Mouse (Mus musculus) Muller cell, postnatal 12 days (primary cell): ENCODE measurements around the gene Unc5b.
A peak's percentile ranks its signal among the peaks of the same experiment; 100 is the strongest.

Experiments used
- DNase-seq: peaks from one replicate; pipeline ENCODE4 v3.0.0-alpha.2; 2015; ENCODE audit errors: inconsistent ontology term

Unc5b gene

DNA sequence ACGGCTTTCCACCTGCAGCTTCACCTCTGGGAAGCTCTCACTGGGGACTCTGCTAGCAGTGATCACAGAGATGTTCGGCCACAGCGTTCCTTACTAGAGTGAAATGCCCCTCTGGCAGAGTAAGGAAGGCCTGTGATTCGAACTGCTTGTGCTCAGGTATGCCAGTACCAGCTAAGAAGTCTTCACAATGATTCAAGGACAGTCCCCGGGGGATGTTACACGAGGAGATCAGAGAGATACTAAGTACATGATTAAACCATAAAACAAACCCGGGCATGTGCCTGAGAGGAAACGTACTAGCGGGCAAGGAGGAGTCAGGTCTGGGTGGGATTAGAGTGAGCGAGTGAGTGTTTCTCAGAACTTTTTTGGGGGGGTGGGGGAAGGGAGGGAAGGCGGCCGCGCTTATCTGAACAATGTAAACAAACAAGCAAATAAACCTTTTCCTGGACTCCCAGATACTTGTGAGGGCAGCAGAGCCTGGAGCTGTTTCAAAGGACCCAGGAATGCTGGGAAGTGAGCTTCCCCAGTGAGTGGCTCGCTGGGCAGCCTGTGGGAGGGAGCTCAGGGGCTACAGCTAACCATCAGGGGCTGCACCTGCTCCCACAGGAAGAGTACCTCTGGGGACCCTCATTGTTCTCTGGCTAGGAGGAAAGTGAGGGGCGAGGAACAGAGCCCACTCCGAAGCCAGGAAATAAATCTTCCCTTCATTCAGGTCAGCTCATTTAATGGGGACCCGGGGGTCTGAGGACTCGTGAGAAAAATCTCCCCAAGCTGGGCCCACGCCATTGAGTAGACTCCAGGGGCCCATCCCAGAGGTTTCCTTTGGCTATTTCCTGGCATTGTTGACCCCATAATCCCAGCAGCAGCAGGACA lies 30.9 kb downstream of the Unc5b start:
- DNase-seq, result no peak

DNA sequence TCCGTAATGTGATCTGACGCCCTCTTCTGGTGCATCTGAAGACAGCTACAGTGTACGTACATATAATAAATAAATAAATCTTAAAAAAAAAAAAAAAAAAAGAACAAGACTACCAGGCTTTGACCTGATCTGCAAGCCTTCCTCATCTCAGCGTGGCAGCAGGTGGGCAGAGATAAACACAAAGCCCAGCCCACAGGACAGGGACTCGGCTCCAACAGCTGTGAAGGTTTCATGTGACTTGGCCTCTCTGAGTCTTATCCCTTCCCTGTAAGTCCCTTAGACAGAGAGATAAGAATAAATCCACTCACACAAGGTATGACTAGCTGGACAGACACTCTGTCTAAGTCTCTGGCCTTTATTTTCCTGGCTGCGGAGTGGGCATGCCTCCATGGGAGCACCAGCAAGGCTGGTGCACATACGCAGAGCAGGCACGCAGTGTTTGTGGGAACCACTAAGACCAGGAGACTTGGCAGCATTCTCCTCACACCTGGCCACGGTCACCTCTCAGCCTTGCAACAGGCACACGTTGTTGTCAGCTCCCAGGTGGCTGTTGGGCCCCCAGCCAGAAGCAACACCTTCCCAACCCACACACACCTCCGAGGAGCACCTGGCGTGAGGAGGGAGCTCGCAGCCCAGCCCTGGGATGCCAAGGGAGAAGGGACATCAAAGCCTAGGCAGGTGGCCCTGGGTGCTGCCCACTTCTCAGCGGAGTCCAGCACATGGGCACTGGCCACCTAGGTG lies 33.5 kb downstream of the Unc5b start:
- DNase-seq, result no peak

DNA sequence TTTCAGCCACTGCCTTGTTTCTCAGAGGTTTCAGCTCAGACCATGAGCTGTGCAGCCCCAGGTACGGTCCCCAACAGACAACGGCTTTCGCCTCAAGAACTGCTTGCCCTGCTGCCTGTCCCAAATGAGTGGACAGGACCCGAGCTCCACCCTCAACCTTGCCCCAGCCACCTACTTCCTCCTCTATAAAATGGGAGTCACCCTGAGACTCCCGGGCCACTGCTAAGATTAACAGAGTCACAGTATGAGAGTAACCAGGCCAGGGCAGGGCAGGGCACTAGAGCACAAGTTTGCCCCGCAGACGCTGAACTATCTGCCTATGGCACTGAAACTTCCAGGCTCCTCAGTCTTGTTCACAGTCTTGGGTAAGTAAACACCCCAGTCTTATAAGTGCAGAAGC lies 34.9 kb downstream of the Unc5b start:
- DNase-seq, result no peak

DNA sequence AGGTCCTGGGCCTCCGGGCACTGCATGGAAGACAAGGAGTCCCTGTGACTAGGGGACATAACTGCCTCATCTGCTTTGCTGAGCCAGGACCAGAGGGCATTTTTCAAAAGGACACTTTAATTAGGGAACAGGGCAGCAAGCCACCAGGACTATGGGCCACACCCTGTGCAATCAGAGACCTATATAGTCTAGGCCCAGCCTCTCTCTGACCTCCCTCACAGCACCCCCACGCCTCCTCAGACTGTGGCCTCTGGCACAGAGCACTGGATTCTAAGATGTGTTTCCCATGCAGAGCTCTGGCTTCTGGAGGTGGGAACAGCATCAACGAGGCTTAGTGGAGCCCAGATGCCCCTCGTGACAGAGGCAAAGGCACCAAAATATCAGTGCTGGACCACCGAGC lies 35.4 kb downstream of the Unc5b start:
- DNase-seq, result no peak

DNA sequence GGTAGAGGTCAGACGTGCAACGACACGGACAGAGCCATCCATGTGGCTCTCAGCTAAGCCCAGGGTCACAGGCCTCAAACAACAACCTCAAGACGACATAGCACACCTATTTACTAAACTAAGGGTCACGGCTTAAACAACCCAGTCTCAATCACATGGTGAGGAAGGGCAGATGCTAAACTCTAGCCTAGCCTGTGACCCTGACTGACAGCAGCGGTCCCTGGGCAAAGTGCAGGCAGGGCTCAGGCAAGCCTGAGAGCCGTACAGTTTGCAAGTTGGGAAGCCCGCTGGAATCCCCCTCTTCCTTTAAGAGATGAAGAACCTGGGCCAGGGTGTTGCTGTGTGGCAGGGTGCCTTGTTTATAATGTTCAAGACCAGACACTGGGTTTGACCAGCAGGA lies 36.6 kb downstream of the Unc5b start:
- no peak for DNase-seq

DNA sequence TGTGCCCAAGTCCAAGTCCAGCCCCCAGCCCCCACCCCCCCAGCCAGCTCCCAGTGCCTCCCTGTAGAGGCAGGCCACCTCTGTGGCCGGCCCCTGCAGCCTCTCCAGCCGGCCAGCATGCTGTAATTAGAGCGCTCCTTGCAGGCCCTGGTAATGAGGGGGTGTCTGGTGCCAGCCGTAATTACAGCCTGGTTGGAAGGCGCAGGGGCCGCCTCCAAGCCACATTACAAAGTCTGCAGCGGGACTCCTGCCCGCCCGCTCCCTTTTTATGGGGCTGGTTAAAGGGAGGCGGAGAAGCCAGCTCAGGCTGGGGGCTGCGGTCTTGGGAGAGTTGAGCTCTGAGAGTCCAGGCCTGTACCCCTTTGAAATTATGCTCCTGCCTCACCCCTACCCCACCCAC lies 37.0 kb downstream of the Unc5b start:
- DNase-seq, result peak; percentile 84

DNA sequence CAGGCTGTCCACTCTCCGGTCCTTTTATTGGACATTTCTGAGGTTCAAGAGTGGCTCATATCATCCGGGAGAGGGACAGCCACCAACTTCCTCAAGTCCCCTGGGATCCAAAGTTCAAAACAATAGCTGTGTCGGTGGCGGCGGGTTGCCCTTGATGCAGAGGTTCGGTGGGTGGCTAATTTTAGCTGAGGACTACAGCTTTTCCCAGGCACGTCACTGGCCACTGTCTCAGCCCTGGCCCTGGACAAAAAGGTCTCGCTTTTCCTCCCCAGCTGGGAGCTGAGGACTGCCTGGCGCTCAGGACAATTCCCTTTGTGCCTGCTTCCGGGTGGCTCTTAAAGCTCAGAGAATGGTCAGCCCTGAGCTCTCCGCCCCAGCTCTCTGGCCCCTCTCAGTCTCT lies 38.5 kb downstream of the Unc5b start:
- DNase-seq, result no peak

DNA sequence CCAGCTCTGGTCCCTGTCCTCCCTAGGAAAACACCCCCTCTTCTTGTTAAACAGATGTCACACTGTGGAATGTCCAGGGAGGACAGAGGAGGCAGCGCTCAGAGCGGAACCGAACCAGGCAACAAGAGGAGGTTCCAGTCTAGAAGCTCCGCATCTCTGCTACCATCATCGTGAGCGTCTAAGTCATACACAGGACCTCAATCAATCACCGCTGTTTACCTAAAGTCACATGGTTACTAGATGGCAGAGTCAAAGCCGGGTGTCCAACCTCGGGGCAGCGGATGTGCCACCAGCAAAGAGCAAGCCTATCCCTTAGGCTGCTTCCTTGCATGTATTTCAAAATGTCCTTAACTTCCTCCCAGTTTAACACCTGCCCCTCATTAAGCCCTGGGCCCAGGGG lies 39.0 kb downstream of the Unc5b start:
- DNase-seq, result no peak

DNA sequence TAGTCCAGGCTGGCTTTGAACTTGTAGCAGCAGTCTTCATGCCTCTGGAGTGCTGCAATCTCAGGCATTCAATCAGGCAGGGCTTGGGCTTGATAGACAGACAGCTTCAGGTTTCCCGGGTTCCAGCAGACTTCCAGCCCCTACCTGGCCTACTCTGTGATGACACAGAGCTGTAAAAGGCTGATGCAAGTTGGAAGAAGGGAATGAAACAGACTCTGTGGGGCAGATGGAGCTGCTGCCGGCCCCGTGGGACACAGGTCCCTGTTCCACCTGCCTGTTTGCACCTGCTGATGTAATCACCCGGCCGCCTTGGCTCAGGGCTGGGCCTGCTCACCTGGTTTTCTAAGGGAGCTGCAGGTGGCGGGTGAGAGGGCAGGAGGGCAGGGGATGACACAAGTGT lies 40.5 kb downstream of the Unc5b start:
- DNase-seq, result no peak

DNA sequence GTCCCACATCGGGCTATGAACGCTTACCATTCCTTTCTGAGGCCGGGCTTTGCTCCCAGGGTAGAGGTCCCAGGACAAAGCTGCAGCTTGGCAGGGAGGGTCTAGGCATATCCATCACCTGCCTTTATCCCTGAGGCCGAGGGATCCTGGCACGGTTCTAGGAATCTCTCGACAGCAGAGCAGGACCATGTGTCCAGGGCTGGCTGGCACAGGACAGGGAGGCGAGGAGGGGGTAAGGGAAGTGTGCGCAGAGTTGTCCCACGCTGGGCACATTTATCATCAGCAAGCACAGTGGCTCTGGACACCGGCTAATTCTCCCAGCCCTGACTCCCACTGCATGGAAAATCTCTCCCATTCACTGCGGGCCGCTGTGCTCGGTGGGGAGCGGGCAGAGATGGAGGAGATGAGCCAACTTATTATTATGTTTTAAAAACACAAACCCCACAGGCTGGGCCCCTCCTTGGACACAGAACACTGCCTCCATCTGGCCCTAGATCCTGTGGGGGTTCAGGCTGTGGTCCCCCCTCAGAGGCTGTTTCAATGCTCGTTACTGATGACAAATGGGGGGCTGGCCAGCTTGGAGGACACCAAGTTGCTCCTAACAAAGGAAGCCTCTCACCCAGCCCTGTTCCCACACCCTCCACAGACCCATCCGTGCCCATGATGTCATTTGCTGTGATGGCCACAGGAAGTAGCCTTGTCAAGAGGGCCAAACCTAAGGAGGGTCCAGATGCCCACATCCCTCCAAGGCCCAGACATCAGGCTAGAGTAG lies 43.9 kb downstream of the Unc5b start:
- no peak for DNase-seq

DNA sequence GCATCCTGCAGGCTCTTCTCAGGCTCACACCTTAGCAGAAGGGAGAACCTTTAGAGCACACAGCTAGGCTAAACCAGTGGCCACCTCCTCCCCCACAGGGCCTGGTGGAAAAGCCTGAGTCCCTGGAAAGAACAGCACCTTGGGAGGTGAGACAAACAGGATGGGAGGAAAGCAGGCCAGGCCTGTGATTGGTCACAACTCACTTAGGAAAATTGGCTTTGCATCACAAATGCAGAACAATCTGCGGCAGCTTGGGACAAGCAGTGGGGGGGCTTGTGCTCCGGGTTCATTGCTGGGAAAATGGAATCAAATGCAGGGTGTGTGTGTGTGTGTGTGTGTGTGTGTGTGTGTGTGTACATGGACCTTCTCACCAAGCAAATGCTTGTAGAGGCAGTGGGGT lies 47.8 kb downstream of the Unc5b start:
- no peak for DNase-seq

DNA sequence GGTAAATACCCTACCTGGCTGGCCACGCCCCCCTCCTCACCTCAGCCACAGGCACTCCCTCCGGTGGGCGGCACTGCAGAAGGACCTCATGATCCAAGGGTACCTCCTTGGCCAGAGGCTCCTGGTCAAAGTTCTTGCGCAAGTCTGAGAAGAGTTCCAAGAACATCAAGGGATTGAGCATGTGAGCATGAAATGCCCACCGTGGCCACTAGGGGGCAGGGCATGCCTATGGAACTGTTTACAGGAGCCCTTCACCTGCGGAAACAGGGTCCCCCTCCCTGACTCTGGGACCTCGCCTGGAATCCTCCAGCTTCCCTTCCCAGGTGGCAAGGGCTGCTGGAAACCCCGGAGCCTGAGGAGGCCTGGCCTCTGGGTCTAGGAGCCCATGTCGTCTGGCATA lies 51.8 kb downstream of the Unc5b start:
- DNase-seq, result peak; percentile 82

DNA sequence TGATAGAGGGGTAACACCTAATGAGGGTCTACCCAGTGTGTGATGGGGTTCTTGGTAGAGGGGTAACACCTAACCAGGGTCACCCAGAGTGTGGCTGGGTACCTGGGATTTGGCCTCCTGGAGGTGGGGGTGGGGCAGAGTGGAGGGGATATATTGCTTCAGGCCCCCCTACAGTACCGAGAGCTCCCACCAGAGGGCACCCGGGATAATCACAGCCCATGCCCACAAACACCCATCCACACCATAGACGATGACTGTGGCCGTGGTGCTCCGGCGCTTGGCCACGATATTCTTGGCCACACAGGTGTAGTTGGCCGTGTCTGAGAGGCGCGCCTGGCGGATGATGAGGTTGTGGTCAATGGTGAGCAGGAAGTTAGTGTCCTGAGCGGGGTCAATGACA lies 52.8 kb downstream of the Unc5b start:
- DNase-seq, result peak; percentile 46

DNA sequence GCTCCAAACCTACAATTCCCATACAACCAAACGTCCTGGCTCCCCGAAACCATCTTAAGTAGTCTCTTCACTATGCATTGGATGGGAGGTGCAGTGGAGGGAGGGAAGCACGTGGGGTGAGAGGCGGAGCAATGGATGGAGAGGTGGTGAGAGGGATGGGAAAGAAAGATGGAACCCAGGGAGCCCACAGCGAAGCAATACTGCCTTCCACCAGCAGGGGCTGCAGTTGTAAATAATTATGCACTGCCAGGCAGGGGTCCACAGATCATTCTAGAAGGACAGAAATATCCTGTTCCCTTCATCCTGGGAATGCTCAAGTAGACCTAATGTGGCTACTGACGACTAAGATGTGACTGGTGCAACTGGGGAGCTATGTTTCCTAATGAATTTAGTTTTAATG lies 55.9 kb downstream of the Unc5b start:
- DNase-seq, result no peak

DNA sequence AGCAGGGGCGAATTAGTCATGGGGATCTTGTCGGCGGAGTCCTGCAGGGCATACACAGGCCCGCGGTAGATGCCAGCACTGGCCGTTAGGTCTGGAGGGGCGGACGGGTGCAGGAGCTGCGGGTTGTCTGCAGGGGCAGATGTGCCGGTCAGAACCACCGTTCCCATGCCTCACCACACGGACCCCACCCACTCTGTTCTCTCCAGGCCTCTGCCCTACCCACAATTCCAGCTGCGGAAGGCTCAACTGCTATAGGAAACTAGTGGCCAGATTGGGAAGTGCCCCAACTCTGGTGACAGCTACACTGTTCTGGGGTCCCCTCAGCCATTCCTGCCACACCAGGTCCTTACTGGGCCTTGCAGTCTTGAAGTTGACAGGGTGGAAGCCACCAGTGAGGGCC lies 56.8 kb downstream of the Unc5b start:
- no peak for DNase-seq

DNA sequence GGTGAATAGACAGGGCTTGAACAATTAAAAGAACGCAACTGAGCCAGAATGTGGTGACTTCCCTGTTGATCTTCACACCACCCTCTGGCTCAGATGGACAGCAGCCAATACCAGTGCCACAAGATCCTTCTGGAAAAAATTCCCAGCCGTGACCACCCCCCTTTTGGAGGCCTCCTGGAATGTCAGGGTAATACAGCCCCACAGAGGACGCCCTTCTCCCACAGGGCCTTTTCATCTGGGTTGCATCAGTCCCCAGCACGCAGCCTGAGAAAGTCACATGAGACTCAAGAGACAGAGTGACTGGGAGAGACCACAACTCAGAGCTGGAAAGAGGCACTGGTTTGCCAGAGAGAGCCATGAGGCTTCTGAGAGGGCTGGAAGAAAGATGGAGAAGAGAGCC lies 60.5 kb downstream of the Unc5b start:
- no peak for DNase-seq

DNA sequence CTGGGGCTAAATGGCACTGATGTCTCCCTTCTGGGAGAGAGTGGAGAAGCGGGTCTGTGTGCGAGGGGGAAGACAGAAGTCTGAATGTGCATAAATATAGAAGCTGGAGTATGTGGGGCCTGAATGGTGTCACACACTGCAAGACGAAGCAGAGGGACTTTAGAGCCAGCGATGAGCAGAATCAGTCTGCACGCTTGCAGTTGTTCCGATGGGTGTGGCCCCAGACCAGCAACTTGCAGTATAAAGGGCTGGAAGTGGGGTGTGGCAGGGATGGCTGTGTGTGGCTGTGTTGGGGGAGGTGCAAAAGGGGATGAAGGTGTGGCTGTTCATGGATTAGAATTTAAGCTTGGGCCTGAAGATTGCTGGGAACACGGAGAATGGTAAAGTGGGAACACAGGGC lies 62.8 kb downstream of the Unc5b start:
- no peak for DNase-seq

DNA sequence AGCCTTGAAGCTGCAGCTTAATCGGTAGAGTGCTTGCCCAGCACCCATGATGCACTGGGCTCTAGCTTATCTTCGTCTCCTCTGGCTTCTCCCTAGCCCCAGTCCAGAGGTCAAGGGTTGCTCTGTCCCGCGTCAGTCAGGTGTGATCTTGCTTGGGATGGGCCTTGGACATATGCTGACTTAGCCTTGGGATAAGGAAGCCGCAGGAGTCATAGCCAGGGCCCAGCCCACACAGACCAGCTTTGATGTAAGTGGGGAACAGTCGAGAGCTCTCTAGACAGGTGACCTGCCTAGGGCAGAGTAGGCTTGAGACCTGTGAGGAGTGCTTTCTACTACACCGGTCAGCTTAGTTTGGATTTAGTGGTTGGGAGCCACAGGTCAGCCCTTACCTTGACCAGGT lies 64.0 kb downstream of the Unc5b start:
- no peak for DNase-seq

DNA sequence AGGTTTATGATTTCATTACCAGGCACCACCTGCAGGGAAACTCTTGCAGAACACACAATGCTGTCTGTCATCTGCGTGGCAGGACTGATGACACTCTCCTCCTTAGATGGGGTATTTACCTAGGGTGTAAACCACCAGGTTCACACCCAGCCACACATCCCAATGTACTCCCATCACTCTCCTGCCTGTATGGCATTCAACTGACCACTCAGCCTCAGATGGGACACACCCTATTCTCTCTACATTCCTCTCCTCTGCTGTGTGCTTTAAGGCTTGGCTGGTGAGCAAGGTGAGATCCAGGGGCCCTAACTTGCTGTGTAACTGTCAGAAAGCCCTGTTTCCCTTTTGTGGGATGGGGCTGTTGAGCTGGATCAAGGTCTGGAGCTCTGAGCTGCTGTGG lies 69.3 kb downstream of the Unc5b start:
- DNase-seq, result no peak

DNA sequence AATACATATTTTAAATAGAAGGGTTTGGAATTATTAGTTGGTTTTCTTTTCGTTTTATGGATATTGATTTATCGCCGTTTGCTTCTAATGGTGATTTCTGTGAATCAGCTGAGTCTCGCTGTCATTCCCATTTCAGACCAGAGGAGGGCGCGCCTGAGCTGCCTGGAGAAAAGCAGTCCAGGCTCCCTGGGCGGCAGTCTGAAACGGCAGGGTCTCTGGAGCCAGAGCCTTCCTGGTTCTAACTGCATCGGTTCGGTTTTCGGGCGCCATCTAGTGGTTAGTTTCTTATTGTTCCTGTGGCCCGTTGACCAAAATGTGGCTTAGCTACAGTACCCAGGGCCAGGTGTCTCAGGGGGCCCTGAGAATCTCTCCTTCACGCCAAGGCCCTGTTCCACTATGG lies 71.0 kb downstream of the Unc5b start:
- DNase-seq, result peak; percentile 81

DNA sequence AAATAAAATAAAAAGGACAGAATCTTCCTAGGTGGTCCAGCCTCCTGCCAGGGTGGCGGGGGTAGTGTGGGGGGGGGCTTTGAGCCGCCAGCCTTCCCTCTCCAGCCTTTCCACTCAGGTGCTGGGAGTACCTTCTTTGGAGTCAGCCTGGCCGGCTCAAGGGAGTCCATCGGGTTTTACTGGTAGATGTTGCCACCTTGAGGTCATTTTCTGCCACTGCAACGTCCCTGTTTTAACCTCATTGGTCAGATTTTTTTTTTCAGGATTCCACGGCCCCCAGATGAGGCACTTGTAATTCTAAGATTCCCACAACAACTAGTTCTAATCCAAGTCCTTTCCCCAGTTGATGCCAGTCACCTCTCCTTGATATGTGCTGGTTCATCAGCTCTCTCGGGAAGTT lies 74.4 kb downstream of the Unc5b start:
- peak; percentile 45 for DNase-seq

DNA sequence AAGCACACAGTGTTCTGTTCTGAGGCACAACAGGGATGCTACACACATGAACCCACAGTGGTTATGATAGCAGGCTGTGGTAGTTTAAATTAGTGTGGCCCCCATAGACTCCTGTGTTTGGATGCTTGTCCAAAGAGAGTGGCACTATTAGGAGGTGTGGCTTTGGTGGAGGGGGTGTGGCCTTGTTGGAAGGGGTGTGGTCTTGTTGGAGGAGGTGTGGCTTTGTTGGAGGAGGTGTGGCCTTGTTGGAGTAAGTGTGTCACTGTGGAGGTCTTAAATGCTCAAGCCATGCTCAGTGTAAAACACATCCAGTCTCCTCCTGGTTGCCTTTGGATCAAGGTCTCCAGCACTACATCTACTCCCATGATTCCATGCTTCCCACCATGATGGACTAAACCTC lies 75.2 kb downstream of the Unc5b start:
- no peak for DNase-seq

DNA sequence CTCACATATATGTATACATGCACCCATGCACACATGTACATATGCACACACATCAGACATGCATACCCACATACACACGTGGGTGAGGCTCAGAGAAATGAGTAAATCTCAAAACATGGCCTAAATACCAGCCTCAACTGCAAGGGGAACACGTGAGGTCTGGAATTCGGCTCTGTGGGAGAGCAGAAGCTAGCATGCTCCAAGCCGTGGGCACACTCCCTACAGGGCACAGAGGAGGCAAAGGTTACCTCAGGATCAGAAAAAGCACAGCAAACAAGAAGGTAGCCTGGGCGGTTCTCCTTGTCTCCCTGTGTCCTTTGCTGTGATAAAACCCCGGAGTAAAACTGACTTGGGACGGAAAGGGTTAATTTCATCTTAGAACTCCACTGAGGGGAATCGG lies 77.4 kb downstream of the Unc5b start:
- no peak for DNase-seq
